Mouse (Mus musculus) cerebellum, adult 2 months (tissue): ENCODE measurements around the gene Eef1g. TPM values are rescaled to one million over a fixed set of nuclear protein-coding genes. Genes with fewer than 3 reads are reported as not detected.
A peak's percentile ranks its signal among the peaks of the same experiment; 100 is the strongest.

ENCODE experiments used
- DNase-seq, 2 experiments: peaks; one replicate each; pipeline ENCODE4 v3.0.0; 2021
- H3K27ac ChIP-seq: fragments of 200-500 bp; 2 replicates; pipeline ENCODE4 v1.5.1; 2012; ENCODE audit warnings: low read length, control low read depth, inconsistent platforms; ENCODE audit not compliant: insufficient read depth
- H3K27me3 ChIP-seq: fragments of 200-500 bp; 2 replicates; pipeline ENCODE4 v1.6.1; 2012; ENCODE audit warnings: inconsistent platforms, mild to moderate bottlenecking, low read length, moderate library complexity; ENCODE audit not compliant: control insufficient read depth, insufficient read depth
- H3K4me1 ChIP-seq: fragments of 200-500 bp; 2 replicates; pipeline ENCODE4 v1.6.1; 2011; ENCODE audit warnings: low read length; ENCODE audit not compliant: control insufficient read depth, insufficient read depth
- H3K4me3 ChIP-seq: fragments of 200-500 bp; replicated peaks from 2 replicates; pipeline ENCODE3; 2011; ENCODE audit warnings: mild to moderate bottlenecking, low read depth, low read length, control low read depth; ENCODE audit not compliant: insufficient read depth
- CTCF ChIP-seq: fragments of 200-500 bp; IDR thresholded peaks from 2 replicates; pipeline ENCODE4 v1.5.1; 2011; ENCODE audit warnings: low read depth, mild to moderate bottlenecking, control low read depth, low read length, moderate library complexity, borderline replicate concordance; ENCODE audit not compliant: insufficient read depth
- POLR2A ChIP-seq: fragments of 200-500 bp; IDR thresholded peaks from 2 replicates; pipeline ENCODE4 v1.6.1; 2011; ENCODE audit warnings: low read length, control low read depth, borderline replicate concordance; ENCODE audit not compliant: insufficient read depth
- WGBS: fragments of 180-500 bp; shearing (Covaris S2); methylation state at CpG from one replicate; pipeline ENCODE4 v1.1.7; 2018; 5-methylcytosine and 5-hydroxymethylcytosine counted together
- polyA plus RNA-seq: library from polyadenylated mRNA; depleted of rRNA; stranded (reverse); fragments of >200 nt; gene quantifications from 2 replicates; pipeline ENCODE4 v1.2.3, GENCODE M21; 2012

Gene Eef1g
- polyA plus RNA-seq, 1 experiment: 281 TPM

DNA sequence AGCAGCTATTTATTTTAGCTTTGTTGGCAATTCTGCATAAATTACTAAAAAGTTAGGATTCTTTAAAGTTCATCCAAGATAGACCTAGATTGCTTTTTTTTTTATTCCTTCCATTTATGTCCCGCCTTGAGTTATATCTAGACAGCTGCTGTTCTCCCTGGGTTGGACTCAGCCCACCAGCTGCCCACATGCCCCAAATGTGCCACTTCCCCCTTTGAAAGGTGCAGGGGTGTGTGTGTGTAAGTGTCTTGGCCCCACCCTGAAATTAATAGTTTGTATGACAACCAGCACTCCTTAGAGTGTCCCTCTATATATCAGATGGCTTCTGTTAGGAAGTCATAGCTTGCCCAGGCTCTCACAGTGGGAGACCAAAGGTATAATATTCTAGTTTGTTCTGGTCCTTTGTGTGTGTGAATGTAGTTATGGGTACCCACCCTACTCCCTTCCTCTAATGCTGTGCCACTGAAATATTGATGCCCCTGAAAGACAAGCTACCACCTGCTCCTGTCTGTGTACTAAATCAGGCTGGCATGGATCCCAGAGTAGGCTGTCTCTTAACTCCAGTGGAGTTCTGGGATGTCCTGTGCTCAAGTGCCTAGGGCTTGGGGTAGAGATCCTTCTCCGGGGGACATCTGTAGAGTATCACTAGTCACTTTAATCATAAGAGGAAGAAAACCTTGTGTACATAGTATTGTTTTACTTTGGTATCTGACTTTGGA, 14.8 kb downstream of the Eef1g start:
- DNase-seq: no peak
- WGBS: 43% methylated on average over 2 of the region's 2 CpGs
- no peaks in the 10 kb centered on the region; the same call in 1 of the 2 replicates for H3K4me1 ChIP-seq
- TF ChIP-seq POLR2A: no peak
- no peak for TF ChIP-seq CTCF
- no peak overlapping the region for H3K4me3 ChIP-seq
- no peak overlapping the region for H3K27ac ChIP-seq
- no peaks in the 10 kb centered on the region for H3K27me3 ChIP-seq

DNA sequence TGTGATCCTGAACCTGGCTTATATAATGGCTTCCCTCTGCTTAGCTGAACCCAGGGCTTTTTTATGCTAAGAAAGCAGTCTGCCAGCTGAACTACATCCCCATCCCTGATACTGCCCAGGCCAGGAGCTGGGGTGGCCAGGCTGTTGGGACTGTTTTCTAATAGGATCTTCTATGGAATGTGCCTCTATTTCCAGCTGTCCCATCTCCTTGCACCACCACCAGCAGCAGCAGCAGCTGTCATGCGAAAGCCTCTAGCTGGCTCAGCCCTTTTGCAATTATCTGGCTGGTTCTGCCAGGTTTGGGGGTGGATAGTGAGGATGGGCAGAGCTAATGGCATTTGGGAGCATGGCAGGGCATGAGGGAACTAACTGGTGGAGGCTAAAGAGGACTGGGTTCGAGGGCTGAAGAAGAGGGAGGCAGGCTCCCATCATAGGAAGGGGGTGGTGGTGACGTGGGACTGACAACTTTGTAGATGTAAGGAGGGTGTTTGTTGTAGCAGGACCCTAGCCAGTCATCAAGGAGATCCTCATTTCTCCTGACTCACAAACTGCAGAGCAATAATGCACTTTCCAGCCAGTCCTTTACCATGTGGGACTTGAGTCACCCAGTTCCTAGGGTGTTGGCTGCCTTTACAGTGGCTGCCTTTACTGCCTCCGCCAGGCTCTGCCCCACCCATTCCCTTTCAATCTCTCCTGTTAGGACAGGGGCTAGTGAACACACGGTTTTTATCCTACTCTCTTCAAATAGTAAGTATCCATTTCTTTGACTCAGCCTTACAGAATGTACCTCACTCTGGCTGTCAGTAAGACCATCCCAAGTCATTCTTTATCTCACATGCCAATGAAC, 15.7 kb downstream of the Eef1g start:
- no peak overlapping the region for H3K27ac ChIP-seq
- TF ChIP-seq CTCF (no peak), POLR2A (no peak)
- H3K4me1 ChIP-seq: no peaks in the 10 kb centered on the region; the same call in 1 of the 2 replicates
- H3K27me3 ChIP-seq: no peaks in the 10 kb centered on the region
- no peak overlapping the region for H3K4me3 ChIP-seq
- no peak for DNase-seq
- WGBS: 57% methylated on average over 5 of the region's 5 CpGs

DNA sequence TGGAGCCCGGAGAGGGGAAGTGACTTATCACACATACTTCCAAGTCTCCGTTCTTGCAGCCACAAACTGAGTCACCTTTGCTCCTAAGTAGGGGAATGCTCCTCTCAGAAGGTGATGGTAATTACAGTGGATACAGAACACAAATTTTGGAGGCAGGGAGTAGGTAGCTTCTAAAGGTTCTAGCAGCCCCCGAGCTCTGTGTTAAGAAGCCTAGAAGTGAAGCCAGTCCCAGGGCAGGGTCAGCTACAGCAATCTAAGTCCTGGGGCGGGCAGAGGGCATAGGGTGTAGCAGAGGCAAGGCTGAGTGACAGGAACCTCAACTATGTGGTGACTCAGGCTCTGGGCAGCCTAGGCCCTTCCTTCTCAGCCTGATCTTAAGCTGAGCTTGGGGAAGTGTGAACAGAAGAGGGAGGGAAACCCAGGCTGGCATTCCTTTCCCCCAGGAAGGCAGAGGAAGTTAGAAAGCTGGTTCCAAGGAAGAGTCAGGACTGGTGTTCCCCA, 16.4 kb downstream of the Eef1g start:
- H3K4me1 ChIP-seq: no peaks in the 10 kb centered on the region; the same call in 1 of the 2 replicates
- no peaks in the 10 kb centered on the region for H3K27me3 ChIP-seq
- no peak overlapping the region for H3K27ac ChIP-seq
- DNase-seq: no peak
- H3K4me3 ChIP-seq: no peak overlapping the region
- WGBS: 61% methylated on average over 4 of the region's 4 CpGs
- no peak for TF ChIP-seq POLR2A
- no peak for TF ChIP-seq CTCF

DNA sequence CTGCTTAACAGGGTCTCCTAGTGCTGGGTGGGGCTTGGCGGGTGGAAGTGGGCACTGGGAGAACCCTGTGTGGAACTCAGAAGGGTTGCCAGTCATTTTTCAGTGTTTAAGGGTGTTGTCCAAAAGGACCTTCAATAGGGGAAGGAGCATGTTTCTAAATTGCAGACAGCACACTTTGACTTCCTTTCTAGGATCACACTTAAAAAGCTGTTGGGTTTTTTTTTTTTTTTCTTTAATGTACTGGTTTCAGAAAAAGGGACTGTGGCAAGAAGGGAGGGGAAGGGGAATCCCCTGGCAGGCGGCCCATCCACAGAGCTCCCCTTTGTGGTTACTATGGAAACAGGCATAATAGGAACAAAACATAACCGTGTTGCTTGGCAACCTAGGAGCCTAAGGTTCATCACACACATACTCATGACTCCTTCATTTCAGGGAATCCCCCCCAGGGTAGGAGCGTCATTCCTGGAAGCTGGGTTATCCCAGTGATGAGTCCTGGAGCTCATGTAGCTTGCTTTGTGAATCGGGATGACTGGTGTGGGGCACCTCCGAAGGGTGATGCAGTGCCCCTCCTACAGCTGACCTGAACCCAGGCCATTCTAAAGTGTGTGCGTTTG, 17.5 kb downstream of the Eef1g start:
- no peaks in the 10 kb centered on the region; the same call in 1 of the 2 replicates for H3K4me1 ChIP-seq
- TF ChIP-seq CTCF: no peak
- TF ChIP-seq POLR2A: no peak
- DNase-seq: no peak

DNA sequence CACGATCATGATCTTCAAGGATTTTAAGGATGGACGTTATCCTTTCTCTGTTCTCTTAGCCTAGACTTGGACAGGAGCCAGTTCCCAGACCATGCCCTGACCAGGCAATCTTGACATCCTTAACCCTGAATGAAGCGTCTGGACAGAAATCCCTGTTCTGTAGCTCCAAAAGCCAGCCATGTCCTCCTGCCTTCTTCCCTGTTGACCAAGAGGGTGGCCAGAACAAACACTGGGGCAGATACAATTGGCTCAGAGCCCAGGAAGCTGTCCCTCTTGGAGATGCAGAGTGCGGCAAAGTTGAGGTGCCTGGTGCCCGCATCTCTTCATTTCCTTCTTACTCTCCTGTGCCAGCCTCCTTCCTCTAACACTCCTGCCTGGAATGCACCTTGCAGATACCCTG, 19.1 kb downstream of the Eef1g start:
- DNase-seq: no peak
- Histone ChIP-seq H3K27me3 (no peaks in the 10 kb centered on the region), H3K27ac (no peak overlapping the region), H3K4me3 (no peak overlapping the region), H3K4me1 (no peaks in the 10 kb centered on the region; the same call in 1 of the 2 replicates)
- 41% methylated on average over 5 of the region's 5 CpGs for WGBS
- TF ChIP-seq CTCF (no peak), POLR2A (no peak)

More for the DNA sequence above, 17.5 kb downstream of the Eef1g start:
- no peak overlapping the region for H3K27ac ChIP-seq
- H3K27me3 ChIP-seq: no peaks in the 10 kb centered on the region
- WGBS: 15% methylated on average over 7 of the region's 7 CpGs
- no peak overlapping the region for H3K4me3 ChIP-seq

DNA sequence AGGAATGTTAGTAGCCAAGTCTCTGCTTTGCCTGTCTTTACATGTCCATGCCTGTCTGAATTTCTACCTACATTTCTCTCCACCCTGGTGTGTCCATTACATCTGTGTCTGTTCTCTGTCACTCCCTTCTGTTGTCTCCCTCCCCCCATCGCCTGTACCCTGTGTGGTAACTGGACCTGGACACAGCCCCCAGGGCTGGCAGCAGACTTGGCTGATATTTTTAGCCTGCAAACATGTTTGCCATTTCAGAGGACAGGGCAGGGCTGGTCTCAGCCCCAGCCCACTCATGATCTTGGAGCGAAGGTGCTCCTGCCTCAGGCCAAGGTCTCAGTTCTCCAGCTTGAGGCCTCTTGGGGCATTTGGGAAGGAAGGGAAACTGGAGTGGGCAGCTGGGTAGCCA, 21.0 kb downstream of the Eef1g start:
- DNase-seq: no peak
- Histone ChIP-seq H3K27ac (no peak overlapping the region), H3K4me3 (no peak overlapping the region), H3K27me3 (no peaks in the 10 kb centered on the region), H3K4me1 (no peaks in the 10 kb centered on the region; the same call in 1 of the 2 replicates)
- no peak for TF ChIP-seq POLR2A
- 51% methylated on average over 2 of the region's 2 CpGs for WGBS

DNA sequence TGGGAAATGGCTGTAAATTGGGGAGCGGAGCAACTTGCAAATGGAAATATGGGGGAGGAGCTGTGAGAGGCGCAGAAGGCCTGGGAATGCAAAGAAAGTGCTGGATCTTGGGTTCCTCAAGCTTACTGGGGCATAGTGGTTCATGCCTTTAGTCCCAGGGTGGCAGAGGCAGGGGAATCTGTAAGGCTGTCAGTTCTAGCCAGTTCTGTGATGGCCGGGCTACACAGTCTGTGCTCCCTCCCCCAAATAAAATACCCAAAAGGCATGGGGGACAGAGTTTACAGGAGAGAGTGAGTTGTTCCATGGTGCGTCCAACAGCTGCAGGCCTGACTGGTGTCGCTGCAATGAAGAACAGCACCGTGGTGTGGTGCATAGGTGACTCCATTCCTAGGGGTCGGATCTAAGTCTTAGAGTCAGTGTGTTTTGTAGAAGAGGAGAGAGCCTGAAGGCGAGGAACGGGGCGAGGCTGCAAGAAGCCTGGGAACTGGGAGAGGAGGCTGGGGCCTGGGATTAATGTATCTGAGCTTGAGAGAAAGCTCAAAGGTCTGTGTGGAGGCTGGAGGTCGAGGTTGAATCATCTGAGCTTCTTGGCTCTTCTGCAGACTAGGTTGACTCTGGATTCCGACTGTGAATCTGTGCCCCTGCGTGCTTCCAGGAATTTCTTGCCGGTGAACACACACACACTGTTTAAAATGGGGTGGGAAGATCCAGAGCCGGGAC, 21.7 kb downstream of the Eef1g start:
- Histone ChIP-seq H3K4me1 (no peaks in the 10 kb centered on the region), H3K4me3 (peak overlapping the region; percentile 39), H3K27me3 (no peaks in the 10 kb centered on the region), H3K27ac (no peak overlapping the region)
- TF ChIP-seq CTCF: no peak
- TF ChIP-seq POLR2A: no peak
- WGBS: 59% methylated on average over 15 of the region's 15 CpGs
- no peak for DNase-seq
